Mouse (Mus musculus) left cerebral cortex, adult 11 months (tissue): ENCODE results near the gene Ninj2.

Experiments
- DNase-seq: peaks from one replicate; pipeline ENCODE4 v3.0.0; 2022; ENCODE audit warnings: low spot score

The Ninj2 gene

DNA sequence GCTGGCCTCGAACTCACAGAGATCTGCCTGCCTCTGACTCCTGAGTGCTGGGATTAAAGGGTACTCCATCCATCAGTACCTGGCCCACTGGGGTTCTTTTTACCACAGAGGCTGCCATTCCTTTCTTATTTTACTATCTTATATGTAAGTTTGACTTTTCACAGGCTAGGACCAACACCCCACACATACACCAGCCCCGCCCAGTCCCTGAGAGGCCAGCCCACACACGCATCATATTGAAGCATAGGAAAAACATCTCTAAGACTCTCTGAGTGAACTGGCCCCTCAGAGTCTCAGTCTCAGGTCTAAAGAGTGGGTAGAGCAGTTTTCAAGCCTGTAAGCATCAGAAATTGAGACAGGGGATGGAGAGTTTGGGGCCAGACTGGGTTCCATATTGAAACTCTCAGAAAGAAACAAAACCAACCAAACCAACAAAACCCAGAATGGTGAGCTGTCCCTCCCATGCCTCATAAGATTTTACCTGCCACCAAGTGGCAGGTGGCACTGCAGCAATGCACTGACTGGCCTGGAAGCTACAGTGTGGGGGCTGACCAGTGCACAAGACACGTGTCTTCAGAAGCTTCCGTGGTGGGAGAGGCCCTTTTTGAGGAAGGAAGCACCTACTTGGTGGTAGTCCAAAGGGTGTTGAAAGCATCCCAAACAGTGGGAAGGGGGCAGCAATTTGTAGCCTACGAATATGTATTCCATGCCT lies 86.0 kb downstream of the Ninj2 start:
- DNase-seq, result no peak

DNA sequence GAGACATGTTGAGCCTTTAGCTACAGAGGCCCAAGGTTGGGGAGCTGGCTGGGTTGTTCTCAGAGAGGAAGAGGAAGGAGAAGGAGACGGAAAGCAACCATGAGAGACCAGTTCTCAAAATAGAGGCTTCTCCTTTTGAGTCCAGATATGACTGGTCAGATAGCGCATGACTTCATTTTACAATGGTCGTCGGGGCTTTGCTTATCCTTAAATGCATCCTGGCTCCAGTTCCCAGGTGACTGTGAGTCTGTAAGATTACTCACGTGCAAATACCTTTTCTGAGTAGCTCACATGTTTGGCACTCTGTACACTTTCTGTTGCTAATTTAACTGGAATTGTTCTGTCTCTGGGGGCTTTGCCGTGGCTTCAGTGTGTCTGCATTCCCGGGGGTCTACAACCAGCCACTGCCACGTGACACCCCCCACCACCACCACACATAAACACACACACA lies 86.6 kb downstream of the Ninj2 start:
- no peak for DNase-seq

DNA sequence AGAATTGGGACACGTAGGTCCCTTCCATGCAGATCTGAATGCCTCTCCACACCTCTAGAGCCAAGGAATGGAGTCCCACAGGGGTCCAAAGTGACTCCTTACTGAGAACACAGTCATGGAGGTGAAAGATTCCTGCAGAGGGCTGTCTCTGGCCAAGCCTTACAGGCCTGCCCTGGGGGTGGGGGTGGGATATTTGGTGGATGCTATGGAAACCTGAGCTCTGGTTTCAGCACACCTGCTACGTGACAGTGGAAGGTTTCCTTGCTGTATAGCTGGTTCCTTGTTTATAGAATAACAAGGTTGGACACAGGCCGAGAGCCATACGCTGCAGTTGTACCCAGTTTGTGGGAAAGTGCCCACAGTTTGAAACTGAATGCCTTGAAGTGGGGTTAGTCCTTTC lies 87.3 kb downstream of the Ninj2 start:
- no peak for DNase-seq

DNA sequence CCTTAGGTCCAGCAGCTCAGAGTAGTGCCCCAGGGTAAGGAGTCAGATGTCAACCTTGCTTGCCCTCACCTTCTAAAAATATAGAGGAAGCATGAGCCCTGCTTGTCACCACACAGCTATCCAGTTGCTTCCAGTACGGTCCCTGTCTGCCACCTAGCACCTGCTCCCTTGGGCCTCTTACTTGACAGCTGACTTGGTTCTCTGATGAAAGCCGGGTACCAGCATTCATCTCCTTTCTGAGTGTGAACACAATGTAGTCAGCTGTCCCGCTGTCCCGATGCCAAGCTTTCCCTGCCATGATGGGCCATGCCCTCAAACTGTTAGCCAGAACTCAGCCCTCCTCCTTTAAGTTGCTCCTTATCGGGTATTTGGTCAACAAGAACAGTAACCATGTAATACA lies 89.0 kb downstream of the Ninj2 start:
- no peak for DNase-seq

DNA sequence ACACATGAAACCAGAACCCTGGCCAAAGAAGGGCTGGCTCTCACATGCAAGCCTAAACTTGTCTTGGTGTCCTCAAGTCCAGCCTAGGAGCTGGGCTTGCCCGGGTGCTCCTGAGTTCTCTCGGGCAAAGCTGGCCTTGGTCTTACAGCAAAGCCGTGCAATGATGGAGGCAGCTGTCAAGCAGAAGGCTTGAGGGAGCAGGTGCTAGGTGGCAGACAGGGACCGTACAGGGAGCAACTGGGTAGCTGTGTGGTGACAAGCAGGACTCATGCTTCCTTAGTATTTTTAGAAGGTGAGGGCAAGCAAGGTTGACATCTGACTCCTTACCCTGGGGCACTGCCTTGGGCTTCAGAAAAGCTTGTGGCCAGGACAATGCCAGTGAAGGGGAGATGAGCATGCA lies 90.6 kb downstream of the Ninj2 start:
- no peak for DNase-seq

DNA sequence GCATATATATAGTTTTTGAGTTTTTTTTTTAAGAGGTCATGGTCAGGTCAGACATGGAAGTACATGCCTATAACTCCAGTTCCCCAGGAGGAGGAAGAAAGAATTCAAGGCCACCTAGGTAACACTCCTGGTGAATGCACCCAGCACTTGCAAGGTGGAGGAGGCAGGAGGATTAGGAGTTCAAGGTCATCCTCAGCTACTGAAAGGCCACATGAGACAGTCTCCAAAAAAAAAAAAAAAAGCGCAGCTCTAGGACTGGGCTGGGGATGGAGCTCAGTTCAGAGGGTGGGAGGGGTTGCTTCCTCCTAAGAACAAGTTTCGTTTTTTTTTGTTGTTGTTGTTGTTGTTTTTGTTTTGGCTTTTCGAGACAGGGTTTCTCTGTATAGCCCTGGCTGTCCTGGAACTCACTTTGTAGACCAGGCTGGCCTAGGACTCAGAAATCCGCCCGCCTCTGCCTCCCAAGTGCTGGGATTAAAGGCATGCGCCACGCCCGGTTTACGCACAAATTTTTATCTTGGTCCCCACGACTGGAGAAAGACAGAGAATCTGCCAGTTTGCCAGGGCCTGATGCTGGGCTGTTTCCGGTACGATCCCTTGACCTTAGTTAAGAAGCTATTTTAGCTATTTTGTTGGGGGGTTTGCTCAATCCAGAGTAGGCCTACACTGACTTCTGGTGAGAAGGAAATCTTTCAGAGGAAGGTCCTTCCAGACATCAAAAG lies 92.0 kb downstream of the Ninj2 start:
- no peak for DNase-seq

DNA sequence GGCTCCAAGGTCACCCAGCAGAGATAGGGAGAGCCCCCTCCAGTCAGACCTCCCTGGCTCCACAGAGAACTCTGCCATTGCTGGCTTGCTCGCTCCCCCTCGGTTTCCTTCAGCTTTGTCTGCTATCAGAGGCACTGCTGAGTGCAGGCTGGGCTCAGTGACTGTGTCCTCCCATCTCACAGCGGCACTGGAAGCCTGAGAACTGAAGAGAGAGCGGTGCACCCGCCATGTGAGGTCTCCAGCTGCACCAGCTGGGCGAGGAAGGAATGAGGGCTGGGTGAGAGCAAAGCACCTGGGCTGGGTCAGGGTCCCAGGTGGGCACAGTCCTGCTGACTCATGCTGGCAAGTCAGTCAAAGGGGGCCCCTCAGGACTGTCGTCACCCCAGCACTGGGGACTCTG lies 92.6 kb downstream of the Ninj2 start:
- no peak for DNase-seq

DNA sequence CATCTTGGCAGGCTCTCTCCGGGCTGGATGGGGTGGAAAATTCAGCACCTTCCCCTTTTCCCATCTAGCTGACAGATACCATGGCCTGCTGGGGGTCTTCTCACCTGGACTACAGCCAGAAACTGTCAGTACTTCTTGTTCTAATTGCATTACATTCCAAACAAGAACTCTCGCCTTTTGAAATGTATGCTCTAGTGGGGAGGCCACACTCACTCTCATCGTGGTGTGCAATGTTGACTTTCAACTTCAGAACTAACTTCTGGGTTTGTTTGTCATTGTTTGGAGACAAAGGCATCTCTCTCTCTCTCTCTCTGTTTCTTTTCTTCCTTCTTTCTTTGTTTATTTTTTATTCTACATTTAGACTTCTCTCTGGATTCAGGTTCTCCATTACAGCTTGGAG lies 93.4 kb downstream of the Ninj2 start:
- no peak for DNase-seq

DNA sequence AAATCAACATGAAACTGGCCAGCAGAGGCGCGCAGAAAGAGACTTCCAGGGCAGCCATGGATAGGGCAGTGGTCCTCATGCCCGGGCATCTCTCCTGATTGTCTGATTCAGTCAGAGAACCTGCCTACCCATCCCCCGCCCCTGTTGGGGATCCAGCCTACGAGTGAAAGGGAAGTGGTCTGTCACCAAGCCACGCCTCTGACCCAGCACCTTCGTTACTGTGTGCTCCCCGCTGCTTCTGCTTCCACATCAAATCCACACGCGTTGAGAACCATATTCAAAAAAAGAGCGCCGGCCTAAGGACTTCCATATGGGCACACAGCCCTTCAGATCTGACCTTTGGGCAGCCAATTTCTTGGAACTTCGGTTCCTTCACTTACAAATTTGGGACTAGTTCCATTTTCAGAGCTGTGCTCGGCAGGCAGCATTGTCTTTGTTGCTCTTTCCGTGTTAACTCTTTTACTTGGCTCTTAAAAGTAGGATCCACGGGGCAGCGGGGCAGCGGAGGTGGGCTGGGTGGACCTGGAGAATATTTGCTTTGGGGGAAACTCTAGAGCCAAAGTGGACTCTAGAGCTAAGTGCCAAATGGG lies 94.5 kb downstream of the Ninj2 start:
- no peak for DNase-seq

DNA sequence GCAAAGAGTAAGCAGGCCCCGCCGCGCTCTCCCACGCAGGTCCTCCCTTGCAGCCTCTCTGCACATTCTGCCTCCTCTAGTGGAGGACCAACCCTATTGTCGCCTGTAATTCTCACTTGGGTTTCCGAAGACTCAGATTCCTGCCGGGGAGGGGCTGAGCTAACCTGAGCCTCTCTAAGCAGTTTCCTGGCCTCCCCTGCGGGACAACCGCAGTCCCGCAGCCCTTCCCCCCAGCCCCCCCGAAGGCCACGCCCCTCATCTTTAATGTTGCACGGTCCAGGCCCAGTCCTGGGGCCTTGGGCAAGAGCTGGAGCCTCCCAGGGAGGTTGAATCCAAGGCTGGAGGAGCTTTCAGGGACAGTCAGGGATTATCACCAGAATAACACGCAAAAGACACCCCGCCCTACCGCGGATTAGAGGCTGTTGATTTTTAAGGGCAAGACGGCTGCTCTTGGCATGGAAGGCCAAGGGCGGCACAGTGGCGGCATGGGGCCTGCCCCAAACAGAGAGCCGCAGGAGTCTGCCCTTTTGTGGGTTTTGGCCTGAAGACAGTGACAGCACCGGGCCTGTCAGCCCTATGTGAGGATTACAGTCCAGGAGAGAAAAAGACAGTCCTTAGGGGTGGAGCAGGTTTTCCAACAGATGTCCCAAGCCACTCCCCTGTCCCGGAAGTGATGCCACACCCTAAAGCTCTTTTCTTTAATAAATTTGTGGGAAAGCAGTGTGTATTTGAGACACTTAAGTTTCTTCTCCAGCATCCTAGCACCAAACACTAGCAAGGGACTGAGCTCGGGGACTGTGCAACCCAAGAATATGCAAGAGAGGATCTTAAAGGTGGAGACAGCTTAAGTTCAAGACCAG lies 95.5 kb downstream of the Ninj2 start:
- no peak for DNase-seq

DNA sequence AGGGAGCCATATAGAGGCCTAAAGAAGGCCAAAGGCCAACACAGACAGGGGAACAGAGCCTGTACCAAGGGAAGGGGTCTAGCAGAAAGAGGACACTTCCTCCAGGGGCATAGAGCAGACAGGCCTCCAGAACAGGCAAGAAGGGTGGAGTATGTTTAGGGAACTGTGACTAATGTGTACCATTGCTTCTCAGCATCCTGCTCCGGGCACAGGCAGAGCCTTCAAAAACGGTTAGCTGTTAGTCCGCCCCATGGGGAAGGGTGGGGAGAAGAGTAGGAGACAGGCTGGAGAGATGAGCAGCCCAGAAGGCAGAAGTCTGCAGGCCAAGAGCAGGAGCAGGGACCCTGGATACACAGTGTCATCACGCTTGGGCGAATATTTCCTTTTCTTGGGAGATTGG lies 96.1 kb downstream of the Ninj2 start:
- DNase-seq, result no peak

DNA sequence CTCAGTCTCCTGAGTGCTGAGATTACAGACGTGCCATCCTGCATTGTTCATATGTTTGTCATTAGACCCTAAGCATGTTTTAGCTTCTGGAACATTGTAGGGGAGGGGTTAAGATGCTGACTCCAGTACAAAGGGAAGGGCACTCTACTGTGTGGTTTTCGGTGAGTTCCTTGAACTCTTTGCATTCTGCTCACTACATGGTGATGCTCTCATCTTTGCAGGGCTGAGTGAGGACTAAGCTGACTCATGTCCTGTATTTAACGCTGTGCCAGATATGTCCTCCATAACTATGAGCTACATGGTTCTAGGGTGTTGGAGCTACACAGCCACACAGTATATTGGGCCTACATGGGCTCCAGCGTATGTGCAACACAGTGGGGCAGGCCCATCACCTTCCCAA lies 97.2 kb downstream of the Ninj2 start:
- DNase-seq, result no peak

DNA sequence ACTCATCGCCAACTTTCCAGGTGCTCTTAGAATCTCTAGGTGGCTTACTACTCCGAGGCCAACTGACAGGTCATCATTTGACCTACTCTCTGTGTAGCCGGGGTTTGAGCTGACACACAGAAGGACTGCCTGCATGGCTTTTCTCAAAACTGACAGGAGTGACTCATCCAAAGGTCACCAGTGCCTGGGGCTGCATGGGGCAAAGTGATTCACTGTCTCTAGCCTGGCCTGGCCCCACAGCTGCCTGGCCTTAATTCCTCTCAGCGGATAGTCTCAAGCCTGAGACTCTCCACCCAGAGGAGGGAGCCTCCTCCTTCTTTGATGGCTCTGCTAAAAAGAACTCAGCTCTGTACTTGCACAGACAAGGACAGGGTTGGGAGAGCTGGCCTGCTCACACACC lies 97.8 kb downstream of the Ninj2 start:
- DNase-seq, result no peak

DNA sequence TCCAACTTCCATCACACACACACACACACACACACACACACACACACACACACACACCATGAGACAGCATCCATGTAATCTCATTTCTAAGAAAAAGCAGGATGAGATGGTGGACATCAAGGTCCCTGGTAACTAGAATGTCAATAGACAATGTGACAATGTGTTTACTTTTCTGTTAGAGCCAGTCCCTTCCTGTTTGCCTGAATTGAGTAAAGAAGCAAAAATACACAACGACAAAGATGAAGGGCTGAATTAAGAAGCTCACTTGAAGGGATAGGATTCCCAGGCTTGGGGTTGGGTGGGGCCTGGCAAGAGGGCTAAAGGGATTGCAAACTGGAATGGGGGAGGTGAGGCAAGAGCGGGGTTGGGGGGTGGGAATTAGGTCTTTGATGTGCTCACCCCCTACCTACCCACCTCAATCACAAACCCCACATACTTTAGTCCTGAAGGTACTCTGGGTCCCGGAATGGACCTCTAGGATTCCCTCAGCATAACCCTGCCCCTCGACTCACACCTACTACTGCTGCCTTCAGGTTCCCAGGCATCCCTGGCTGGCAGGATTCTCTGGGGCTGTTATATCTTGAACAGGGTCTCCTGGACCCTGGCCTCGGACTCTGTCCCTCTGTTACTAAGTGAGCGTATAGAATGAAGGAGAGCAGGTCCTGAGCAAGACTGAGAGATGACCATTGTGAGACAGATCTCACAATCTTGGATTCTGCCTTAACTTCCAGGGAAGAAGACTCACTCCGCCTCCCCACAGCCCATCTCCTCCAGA lies 98.4 kb downstream of the Ninj2 start:
- DNase-seq, result no peak

DNA sequence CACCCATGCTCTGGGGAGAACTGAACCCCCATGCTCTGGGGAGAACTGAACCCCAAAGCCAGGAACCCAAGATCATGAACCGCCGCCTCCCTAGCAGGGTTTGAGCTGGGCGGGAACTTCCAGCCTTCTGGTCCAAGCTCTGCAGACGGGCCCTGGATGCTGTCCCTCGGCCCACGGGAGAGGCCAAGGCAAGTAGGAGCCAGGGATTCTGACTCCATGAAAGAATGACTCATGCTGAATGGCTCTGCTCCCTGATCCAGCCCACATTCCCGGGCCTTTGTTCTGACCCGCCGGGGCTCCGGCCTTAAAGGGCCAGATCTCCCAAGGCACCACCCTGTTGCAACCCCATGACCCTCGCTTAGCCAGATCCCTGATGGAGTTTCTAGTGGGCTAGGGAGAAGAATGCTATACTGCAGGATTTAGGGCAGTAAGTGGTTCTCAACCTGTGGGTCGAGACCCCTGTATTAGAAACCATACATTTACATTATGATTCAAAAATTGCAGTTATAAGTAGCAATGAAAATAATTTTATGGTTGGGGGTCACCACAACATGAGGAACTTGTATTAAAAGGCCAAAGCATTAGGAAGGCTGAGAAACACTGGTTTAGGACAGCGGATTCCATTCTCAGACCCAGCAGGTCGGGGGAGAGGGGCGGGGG lies 99.2 kb downstream of the Ninj2 start:
- peak; percentile 27 for DNase-seq

DNA sequence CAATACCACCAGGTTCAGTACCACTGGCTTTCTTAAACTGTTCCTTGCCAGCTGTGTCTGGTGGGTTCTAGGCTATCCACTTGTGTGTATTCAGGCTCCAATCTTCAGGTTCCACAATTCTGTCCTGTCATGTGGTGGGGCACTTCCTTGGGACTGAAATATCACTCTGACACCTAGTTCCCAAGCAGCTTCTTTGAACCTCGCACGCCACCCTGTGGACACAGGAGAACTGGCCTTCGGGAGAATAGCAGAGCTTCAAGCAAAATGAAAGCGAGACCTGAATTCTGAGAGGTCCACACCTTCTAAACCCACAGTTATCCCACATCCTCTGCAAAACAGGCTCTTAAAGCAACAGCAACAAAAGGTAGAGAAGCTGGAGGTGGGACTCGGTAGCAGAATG lies 100.0 kb downstream of the Ninj2 start:
- peak; percentile 71 for DNase-seq

DNA sequence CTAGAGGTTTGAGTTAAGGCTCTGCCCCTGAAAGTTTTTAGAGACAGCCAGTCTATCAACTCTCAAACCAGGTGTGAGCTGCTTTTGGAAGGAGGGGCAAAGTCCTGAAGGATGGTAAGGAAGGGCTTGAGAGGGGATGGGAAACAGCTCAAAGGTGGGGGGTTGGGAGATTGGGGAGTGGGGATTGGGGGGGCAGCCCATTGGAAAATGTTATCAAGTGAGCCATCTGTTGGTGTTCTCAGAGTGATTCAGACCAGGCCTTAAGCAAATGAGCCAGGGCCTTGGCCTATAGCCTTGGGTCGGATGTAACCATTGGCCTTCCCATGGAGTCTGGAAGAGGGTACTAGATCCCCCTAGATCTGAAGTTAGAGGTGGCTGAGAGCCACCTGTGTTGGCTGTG lies 100.6 kb downstream of the Ninj2 start:
- no peak for DNase-seq

DNA sequence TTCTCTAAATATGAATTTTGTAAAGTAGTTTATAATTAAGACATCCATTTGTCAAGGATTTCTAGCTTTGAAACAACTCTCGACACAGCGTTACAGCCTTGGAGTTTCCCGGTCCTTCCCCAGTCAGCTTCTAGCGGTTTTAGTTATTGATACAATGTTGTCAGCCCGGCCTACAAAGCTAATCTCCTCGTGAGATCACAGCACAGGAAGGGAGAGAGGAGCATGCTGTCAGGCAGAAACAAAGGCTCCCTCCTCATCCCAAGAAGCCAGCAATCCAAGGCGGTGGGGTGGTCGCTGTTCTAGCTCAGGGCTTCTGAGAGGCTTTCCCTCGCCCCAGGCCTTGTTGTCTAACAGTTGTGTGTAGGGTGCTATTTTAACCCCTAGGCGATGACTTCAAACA lies 101.2 kb downstream of the Ninj2 start:
- no peak for DNase-seq

DNA sequence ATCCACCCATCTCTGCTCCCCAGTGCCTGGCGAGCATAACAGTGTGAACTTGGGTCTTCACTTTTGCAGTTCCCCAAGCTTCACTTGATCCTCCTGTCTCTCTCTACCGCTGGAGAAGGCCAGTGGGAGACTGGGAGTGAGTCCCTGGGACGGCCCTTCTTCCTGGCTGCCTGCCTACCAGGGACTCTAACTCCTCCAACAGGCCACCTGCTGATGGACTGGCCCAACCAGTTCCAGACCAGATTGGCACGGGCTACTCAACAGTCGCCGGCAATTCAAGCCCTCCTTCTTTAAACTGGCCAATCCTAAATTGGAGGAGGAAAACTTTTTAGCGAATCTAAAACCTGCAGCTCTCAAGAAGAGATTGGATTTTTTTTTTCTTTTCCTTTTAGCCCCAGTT lies 101.8 kb downstream of the Ninj2 start:
- no peak for DNase-seq

DNA sequence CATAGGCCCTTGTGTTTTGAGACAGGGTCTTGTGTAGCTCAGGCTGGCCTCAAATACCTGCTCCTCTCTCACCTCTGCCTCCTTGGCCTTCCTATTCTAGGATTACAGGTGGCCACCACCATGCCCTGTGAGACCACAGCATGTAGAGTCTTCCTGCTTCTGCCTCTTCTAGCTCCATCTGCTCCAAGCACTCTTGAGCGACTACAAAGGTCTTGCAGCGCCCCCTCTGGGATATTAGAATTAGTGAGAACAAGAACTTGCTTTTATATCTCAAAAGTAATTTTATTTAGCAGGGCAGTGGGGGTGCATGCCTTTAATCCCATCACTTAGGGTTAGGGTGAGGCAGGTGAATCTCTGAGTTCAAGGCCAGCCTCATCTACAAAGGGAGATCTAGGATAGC lies 103.7 kb downstream of the Ninj2 start:
- no peak for DNase-seq

DNA sequence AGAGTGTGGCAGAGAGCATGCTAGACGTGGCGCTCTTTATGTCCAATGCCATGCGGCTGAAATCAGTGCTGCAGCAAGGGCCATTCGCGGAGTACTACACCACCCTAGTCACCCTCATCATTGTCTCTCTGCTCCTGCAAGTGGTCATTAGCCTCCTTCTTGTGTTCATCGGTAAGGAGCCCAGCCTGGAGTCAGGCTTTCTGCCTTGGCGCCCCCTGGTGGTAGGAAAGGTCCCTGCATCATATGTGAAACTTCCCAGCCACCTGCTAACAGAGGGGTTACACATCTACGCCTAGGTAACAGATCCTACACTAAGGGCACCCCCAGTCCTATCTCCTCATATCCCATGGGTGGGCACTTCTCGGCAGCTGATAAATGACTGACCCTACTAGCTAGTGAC lies 104.8 kb downstream of the Ninj2 start:
- DNase-seq, result peak; percentile 39
